Mouse (Mus musculus) heart, postnatal 0 days (tissue): Measurements from ENCODE around the gene Zfand3.

ENCODE experiments used
- CTCF ChIP-seq: IDR thresholded peaks from 2 replicates; pipeline ENCODE4 v1.5.1; 2016; ENCODE audit warnings: antibody characterized with exemption, control low read depth, low read depth
- EP300 ChIP-seq: IDR thresholded peaks from 2 replicates; pipeline ENCODE4 v1.6.1; 2016; ENCODE audit warnings: antibody characterized with exemption, low read depth

- no peak for TF ChIP-seq CTCF
- TF ChIP-seq EP300: no peak
Measured at GRCm38 (mm10) chr17:30053871-30054270, 49.3 kb downstream of the Zfand3 start.
